Mouse (Mus musculus): ENCODE results near the gene Psg20.
A peak's percentile ranks its signal among the peaks of the same experiment; 100 is the strongest.
"Not testable (repeated sequence)": the region's sequence is repeated elsewhere in the genome, so short reads cannot be mapped to it uniquely, and the experiment has no call there.

The Psg20 gene

DNA sequence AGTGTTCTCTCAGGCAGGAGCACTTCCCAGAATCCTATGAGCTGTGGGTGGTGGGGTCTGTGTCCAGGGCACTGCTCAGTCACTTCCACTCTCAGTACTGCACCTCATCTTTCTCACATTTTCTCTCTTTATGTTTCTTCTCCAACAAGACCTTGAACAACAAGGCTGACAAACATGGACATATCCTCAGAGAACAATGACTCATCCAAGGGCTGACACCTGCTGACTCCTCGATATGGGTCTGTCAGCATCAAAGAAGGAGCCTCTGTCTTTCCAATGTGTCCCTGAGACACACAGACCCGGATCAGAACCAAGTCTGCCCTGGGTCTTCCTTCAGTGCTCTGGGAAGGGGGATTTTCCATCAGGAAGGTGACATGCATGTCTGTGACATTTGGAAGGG, at the start of gene Psg20:
TSS of gene Psg20 (minus strand) at position 101 of the 400 bp plus-strand sequence.
- no peak for DNase-seq

GRCm38 (mm10) chr7:18734451-18734850, 48.5 kb upstream of the Psg20 start:
- DNase-seq: no peak

- no peak for DNase-seq
These were observed 47.1 kb upstream of the Psg20 start for GRCm38 (mm10) chr7:18733111-18733510.

- DNase-seq: no peak
These were observed 42.4 kb upstream of the Psg20 start for GRCm38 (mm10) chr7:18728391-18728790.

GRCm38 (mm10) chr7:18725931-18726330, 39.9 kb upstream of the Psg20 start:
- DNase-seq: not testable (repeated sequence)

DNA sequence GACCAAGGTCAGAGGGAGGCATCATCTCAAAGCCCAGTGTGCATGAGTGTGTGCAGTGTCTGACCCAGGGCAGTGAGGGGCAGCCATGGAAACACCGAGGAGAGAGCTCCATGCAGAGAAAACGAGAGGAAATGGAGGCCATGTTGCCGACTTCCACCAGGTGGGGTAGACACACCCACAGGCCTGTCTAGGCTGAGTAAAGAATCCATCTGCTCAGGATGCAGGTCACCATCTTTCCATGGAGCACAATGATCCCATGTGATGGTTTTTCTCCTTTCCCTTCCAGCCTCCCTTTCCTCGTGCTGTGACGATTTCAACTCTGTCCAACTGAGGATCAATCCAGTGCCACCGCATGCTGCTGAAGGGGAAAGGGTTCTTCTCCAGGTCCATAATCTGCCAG, 38.0 kb upstream of the Psg20 start:
- DNase-seq: no peak

DNA sequence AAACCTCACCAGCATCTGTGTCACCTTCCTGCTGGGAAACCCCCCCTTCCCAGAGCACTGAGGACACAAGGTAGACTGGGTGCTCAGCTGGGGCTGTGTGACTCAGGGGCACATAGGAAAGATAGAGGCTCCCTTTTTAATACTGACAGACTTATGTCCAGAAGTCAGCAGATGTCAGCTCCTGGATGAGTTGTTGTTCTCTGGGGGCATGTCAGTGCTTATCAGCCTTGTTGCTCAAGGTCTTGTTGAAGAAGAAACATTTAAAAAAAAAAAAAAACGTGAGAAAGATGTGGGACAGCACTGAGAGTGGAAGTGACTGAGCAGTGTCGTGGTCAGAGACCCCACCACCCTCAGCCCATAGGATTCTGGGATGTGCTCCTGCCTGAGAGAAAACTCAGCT, 31.8 kb upstream of the Psg20 start, which contains the start of gene Psg22:
TSS of gene Psg22 (plus strand) at position 301 of the 400 bp plus-strand sequence.
- no peak for DNase-seq

DNA sequence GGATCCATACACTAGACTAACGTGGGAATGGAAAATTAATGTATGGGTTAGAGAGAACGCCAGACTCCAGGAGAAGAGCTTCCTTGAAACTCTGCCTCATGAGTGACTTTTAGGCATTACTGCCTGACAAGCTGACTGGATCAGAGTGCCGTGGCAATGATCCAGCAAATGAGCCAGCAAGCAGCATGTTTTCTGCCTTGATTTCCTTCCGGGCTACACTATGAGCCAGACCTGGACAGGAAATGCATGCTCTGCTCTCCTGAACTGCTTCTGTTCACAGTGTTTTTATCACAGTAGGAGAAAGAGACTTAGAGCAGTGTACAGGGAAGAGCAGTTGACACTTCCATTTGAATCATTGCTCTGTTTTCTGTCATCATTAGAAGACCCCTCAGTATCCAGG, 29.6 kb upstream of the Psg20 start:
- DNase-seq: peak; percentile 3

GRCm38 (mm10) chr7:18710846-18711245, 24.9 kb upstream of the Psg20 start:
- no peak for DNase-seq

GRCm38 (mm10) chr7:18710331-18710730, 24.3 kb upstream of the Psg20 start:
- not testable (repeated sequence) for DNase-seq

- DNase-seq: no peak
These were observed 399 bp downstream of the Psg20 start for GRCm38 (mm10) chr7:18685586-18685985.

- peak; percentile 6 for DNase-seq
These were observed 6.2 kb downstream of the Psg20 start for GRCm38 (mm10) chr7:18679772-18680171.

GRCm38 (mm10) chr7:18656625-18657024, 29.4 kb downstream of the Psg20 start, which contains the start of gene Psg21:
Gene Psg21, minus strand, starts transcription at chr7:18656725.
- not testable (repeated sequence) for DNase-seq

DNA sequence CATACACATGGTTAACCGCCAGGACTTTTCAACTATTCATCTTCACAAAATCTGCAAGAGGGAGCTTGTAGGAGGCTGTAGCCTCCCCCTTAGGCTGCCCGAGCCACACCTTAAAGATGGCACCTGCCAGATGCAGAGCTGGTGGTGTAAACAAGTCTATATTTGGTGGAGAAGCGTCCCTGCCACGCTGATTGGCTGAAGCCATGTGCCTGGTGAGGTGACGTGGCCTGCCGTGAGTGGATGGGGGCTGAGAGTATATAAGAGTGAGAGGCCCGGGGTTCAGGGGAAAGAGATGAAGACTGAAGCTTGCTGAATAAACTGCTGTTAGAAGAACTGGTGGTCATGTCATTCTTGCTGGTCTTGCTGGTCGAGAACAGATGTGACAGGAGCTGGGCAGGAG, 59.1 kb downstream of the Psg20 start:
- DNase-seq: not testable (repeated sequence)

All from liver (tissue).